ENCODE assay signal across 11 mouse cellular contexts in genomic region chr17:52220422-52220821, GRCm38 (mm10).
"Had no signal": no experiment of that assay in that cellular context is flagged by ENCODE, and none has a peak within 500 bp of the region (broad histone marks: within the 10 kb centered on the region; RNA-seq: fewer than 3 reads in every experiment).

No protein-coding gene starts in this region.

- DNase-seq: kidney, adult 2 months; kidney, postnatal 25 days; layer of hippocampus, postnatal 36 days; liver, embryonic 13.5 days; lung, adult 2 months; lung, postnatal 14 days; lung, postnatal 4 days; midbrain, embryonic 14.5 days; right cerebral cortex, adult 18-20 months; right cerebral cortex, postnatal 14 days; right cerebral cortex, postnatal 4 days had no signal
